Mouse (Mus musculus) left cerebral cortex, adult 2 months (tissue): ENCODE measurements around the gene Nudt6. TPM values are rescaled to one million over a fixed set of nuclear protein-coding genes. Genes with fewer than 3 reads are reported as not detected.
A peak's percentile ranks its signal among the peaks of the same experiment; 100 is the strongest.

Source experiments
- DNase-seq, 2 experiments: peaks; one replicate each; pipeline ENCODE4 v3.0.0; 2021 to 2022; ENCODE audit warnings: low spot score in 2 of 2, mixed read lengths in 1 of 2; ENCODE audit errors: extremely low spot score in 1 of 2
- H3K27ac ChIP-seq: fragments of 200-600 bp; 2 replicates; pipeline ENCODE4 v1.8.1; 2022
- H3K4me3 ChIP-seq: fragments of 200-600 bp; 2 replicates; pipeline ENCODE4 v1.8.1; 2022
- CTCF ChIP-seq: fragments of 200-600 bp; IDR thresholded peaks from 2 replicates; pipeline ENCODE4 v1.8.1; 2022; ENCODE audit warnings: antibody characterized with exemption, mild to moderate bottlenecking, moderate library complexity
- intact Hi-C: fragments of 180-260 bp; cut with DNase I; formaldehyde crosslinking; loops from one replicate; pipeline ENCODE4 v1.15.1; 2025
- total RNA-seq, 2 experiments: library from RNA; stranded (reverse); gene quantifications; 2 replicates each; pipeline ENCODE4 v1.2.3; 2021

The Nudt6 gene
- total RNA-seq, 2 experiments from 2014 or later, result 6.2 to 8.4 TPM

DNA sequence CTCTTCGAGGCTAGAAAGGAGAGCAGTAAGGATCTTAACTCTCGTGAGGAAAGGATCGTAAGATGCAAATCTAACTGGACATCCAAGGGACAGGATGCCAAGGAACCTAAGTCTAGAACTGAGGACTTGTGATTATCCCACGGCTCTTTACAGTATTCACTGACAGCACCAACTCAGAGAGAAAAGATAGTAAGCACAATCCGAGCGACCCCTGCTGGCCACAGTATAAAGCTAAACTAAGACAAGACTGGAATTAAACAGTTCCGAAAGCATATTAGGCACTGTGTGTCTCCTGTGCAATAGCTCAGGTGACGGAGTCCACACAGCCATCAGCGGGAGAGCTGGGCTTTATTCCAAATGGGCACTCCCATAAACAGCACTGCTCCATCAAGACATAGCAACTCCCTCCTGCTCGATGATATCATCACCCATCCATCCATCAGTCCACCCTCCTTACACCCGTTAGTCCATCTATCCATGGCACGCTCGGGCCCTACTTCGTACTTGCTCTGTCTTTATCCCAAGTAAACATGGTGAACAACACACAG, 5.5 kb downstream of the Nudt6 start:
- no peak overlapping the region for H3K4me3 ChIP-seq
- intact Hi-C loops, result loop anchor here (1.0 to 5.0 kb wide), 3 partner anchors 87 to 195 kb away; no protein-coding TSS in a partner anchor
- TF ChIP-seq CTCF, result peak; percentile 87
- no peak overlapping the region for H3K27ac ChIP-seq
- peak; percentile 79 to 81 for DNase-seq

DNA sequence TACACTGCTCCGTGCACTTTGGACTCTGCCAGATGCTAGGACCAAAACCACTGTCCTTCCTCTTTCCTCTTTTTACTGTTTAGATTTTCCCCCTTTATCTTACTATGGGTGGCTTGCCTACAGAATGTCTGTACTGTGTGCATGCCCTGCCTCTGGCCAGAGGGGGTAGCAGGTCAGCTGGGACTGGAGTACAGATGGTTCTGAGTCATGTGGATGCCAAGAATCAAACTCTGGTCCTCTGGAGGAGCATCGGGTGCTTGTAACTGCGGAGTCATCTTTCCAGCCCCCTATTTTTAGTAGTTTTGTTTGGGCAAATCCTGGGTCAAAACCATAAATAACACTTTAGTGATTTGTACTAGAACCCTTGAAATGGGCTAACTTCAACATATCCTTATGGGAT, 6.6 kb downstream of the Nudt6 start:
- Histone ChIP-seq H3K27ac (no peak overlapping the region), H3K4me3 (no peak overlapping the region)
- no peak for DNase-seq
- intact Hi-C loops, result loop anchor here (5.0 kb wide), 1 partner anchor 86 kb away; no protein-coding TSS in a partner anchor
- TF ChIP-seq CTCF, result no peak

DNA sequence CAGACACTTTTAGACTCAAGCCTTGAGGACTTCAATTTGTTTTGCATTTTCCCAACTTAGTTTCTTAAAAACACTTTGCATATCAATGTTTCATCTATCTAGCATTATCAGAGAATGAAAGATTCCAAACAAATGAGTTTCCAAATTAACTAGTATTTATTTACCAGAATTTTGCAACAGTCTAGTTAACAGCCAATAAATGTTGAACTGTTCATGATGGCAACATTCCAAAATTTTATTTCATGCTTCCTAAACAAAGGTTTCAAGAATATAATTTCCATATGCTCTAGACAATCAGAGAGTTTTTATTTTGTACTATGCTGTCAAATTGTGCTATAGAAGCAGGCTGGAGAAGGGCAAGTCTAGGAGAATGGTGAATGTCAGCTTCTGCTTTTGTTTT, 12.4 kb downstream of the Nudt6 start:
- TF ChIP-seq CTCF, result no peak

DNA sequence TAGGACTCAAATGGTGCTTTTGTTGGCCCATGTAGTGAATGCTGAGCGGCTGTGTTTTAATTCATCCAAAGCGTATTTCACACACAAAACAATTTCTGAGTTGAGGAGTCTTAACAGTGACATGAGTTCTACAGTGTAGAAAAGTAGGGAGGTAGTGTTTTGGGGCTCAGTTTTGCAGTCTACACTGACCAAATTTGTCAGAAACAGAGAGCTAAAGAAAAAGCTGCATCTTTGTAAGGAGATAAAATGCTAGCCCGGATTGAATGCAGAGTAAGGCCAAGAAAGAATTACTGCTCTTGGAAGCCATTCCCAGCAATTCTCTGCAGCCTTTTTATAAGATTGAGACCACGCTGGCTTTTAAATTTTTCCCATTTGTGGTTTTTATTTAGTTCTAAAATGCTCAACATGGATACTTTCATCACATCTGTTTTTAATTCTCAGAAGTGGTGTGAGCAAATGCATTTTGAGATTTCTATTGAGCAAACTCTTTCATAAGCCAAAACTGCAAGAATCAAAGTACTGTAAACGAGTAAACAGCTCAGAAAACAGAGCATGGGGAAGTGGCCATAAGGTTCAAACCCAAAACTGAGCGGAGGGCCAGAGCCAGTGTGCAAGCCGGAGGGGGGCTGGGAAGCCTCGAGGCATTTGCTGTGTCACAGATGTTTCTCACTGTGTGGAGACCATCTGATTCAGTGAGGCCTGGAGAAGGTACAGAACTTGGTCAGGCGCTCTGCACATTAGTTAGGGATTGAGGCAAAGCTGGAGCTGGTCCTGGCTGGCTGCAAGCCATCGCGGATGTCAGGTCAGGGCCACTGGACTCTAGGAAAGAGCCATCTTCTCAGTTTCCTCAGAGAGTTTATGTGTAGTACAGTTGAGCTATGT, 18.0 kb downstream of the Nudt6 start:
- Histone ChIP-seq H3K4me3 (no peak overlapping the region), H3K27ac (no peak overlapping the region)
- intact Hi-C loops, result no loop called here
- TF ChIP-seq CTCF, result no peak
- no peak for DNase-seq

More for the DNA sequence above, 12.4 kb downstream of the Nudt6 start:
- H3K27ac ChIP-seq, result no peak overlapping the region
- intact Hi-C loops, result no loop called here
- no peak overlapping the region for H3K4me3 ChIP-seq
- DNase-seq, result no peak

DNA sequence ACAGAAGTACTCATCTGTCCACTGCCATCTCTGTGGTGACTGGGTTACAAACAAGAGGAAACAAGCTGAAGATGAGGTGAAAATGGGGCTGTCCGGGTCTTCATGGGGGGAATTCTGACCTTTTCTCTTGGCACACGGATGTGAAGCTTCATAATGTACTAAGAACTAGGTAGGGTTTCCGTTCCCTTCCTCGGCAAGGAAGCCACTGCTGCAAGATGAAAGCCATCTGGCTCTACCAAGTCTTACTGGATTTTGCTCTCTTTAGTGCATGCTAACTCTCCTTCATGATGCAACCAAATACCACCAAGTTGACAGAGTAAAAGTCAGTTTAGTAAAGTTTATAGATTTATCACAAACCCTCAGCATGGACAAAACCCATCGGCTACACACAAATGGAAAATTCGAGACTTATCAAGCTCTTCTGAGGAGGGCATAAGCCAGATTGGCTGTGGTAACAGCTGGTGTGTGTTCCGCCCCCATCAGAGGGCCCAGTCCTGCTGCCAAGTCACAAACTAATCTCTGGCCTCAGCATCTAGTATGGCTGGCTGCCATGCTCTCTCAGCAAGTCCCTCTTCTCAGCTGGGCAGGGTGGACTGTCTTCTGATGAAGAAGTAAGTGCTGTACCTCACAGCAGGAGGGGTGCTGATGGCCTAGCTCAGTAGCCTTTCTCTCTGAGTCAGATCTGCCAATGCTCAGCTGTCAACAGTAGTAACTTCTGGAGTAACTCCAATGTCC, 21.2 kb downstream of the Nudt6 start:
- no peak for DNase-seq
- TF ChIP-seq CTCF, result no peak
- intact Hi-C loops, result no loop called here
- Histone ChIP-seq H3K27ac (no peak overlapping the region), H3K4me3 (no peak overlapping the region)

DNA sequence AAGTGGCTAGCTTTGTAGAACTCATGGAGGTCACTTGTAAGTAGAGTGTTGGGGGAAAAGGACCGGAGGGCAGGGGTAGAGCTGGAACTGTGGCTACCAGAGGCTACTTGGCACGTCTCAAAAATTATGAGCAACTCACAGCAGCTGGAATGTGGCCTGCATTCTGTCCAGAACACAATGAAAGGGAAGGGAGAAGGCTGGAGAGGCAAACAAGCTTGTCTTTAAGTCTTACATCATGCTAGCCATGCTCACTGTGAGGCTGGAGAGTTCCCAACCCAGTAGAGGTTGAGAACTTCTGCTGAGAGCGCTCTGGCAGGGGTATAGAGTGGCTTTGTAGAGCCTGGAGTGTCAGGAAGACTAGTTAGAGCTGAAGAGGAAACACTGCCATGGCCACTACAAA, 22.4 kb downstream of the Nudt6 start:
- intact Hi-C loops, result no loop called here
- no peak overlapping the region for H3K27ac ChIP-seq
- no peak for DNase-seq
- H3K4me3 ChIP-seq, result no peak overlapping the region
- TF ChIP-seq CTCF, result no peak

DNA sequence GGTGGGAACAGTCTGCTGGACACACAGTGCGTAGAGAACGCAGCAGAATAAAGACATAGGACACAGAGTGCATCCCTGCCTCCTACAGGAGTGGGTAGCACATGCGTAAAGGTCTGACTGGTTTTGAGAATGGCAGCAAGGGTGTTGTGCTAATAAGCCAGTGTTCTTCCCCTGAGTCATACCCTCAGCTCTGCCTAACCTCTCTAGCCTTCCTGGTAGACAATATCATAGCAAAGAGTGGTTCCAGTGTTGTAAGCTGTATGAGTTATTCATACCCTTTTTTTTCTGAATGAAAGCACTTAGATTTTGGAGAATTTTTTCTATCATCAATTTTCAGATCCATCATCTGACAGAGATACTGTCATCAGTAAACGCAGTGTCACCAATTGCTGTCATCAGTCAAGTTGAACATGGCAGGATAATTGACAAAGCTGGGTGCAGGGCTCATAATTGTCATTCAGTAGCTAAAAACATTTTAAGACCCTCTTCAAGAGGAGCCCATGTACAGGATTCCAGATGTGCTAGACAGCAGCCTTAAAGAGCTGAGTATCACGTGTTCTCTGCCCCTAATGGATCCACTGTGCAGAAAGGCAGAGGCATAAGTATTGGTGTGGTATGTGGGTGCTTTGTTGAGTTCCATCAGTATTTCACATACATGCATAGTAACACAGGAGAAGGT, 22.9 kb downstream of the Nudt6 start:
- no peak overlapping the region for H3K27ac ChIP-seq
- H3K4me3 ChIP-seq, result no peak overlapping the region
- intact Hi-C loops, result no loop called here
- TF ChIP-seq CTCF, result no peak
- no peak for DNase-seq

DNA sequence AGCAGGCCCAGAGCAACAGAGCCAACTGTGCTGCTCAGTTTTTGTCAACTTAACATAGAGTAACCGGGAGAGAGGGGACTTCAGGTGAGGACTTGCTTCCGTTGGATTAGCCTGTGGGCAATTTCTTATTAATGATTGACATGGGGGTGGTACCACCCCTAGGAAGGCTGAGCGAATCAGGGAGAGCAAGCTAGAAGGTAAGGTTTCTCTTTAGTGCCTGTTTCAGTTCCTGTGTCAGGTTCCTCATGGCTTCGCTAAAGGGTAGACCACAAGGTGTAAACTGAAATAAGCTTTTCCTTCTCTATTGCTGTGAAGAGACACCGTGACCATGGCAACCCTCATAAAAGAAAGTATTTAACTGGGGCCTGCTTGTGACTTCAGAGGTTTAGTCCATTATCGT, 32.7 kb downstream of the Nudt6 start:
- no peak for DNase-seq
- Histone ChIP-seq H3K27ac (no peak overlapping the region), H3K4me3 (no peak overlapping the region)
- intact Hi-C loops, result no loop called here
- no peak for TF ChIP-seq CTCF

DNA sequence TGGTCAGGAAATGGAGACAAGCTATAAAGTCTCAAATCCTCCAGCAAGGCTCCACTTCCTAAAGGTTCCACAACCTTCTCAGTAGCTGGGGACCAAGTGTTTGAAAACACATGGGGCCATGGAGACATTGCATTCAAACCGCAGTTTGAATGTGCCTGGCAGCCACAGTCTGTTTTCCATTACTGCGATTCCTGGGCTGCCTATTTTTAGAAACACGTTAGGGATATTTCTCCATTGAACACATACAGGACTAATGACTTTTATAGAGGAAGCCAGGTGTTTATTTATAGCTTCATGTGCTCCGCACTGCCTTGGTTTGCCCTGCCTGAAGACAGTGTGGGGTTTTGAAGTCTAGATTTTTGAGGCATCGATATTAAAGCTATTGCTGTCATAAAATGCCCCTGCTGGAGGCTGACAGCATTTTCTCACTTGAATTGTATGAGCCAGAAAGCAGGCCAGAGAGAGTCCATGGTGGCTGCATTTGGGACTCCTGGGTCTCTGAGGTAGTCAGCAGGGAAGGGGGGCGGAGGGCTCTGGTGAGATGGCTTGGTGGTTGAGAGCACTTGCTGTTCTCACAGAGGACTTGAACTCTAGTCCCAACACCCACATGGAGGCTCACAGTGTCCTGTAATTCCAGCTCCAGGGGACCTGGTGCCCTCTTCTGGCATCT, 36.8 kb downstream of the Nudt6 start:
- TF ChIP-seq CTCF, result no peak
- Histone ChIP-seq H3K4me3 (no peak overlapping the region), H3K27ac (no peak overlapping the region)
- DNase-seq, result no peak
- intact Hi-C loops, result no loop called here

DNA sequence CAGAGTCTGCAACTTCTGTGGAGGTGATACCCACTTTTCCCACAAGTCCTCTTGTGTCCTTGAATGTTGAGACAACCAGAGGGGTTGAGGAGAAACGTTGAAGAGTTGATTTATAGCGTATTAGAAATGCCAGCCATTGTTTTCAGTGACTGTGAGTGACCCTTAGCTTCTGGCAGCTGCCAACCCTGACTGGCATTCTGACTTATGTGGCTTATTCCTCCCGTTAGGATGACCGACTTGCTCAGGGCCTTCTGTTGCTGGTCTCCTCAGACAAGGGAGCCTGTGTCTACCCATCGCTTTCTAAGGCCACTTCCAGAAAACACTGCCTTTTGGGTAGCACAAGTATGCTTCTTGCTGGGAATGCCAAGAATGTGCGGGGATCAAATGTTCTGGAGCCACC, 38.6 kb downstream of the Nudt6 start:
- Histone ChIP-seq H3K4me3 (no peak overlapping the region), H3K27ac (no peak overlapping the region)
- intact Hi-C loops, result no loop called here
- TF ChIP-seq CTCF, result no peak
- DNase-seq, result no peak
